Mouse (Mus musculus) midbrain, embryonic 16.5 days (tissue): ENCODE measurements around the gene Dsn1. TPM values are rescaled to one million over a fixed set of nuclear protein-coding genes. Genes with fewer than 3 reads are reported as not detected.

Source experiments
- ATAC-seq: fragments of 200-750 bp; cut with Nextera tagmentation; 2 replicates; pipeline ENCODE4 v1.8.0; 2017; ENCODE audit warnings: moderate TSS enrichment
- H3K27ac ChIP-seq: fragments of 300-500 bp; sonication (generic); 2 replicates; pipeline ENCODE4 v1.5.1; 2014; ENCODE audit warnings: mild to moderate bottlenecking, low read length, mixed read lengths
- H3K27me3 ChIP-seq: fragments of 300-500 bp; sonication (generic); 2 replicates; pipeline ENCODE4 v1.6.1; 2014; ENCODE audit warnings: low read depth, low read length, mixed read lengths; ENCODE audit not compliant: control insufficient read depth, insufficient read depth
- H3K36me3 ChIP-seq: fragments of 300-500 bp; sonication (generic); 2 replicates; pipeline ENCODE4 v1.6.1; 2014; ENCODE audit warnings: mild to moderate bottlenecking, low read length, moderate library complexity, mixed read lengths; ENCODE audit not compliant: control insufficient read depth, insufficient read depth
- H3K4me1 ChIP-seq: fragments of 300-500 bp; sonication (generic); 2 replicates; pipeline ENCODE4 v1.6.1; 2014; ENCODE audit warnings: mild to moderate bottlenecking, low read length, mixed read lengths; ENCODE audit not compliant: control insufficient read depth, insufficient read depth
- H3K4me2 ChIP-seq: fragments of 300-500 bp; sonication (generic); 2 replicates; pipeline ENCODE4 v1.6.1; 2014; ENCODE audit warnings: mild to moderate bottlenecking, low read length, mixed read lengths
- H3K4me3 ChIP-seq: fragments of 300-500 bp; sonication (generic); 2 replicates; pipeline ENCODE4 v1.5.1; 2014; ENCODE audit warnings: low read depth, mild to moderate bottlenecking, low read length, moderate library complexity, mixed read lengths
- H3K9ac ChIP-seq: fragments of 300-500 bp; sonication (generic); 2 replicates; pipeline ENCODE4 v1.6.1; 2014; ENCODE audit warnings: low read depth, low read length, mixed read lengths
- H3K9me3 ChIP-seq: fragments of 300-500 bp; sonication (generic); replicated peaks from 2 replicates; pipeline ENCODE4 v1.6.1; 2014; ENCODE audit warnings: mild to moderate bottlenecking, low read length, mixed read lengths; ENCODE audit not compliant: control insufficient read depth, poor library complexity, severe bottlenecking
- WGBS: fragments of 180-500 bp; shearing (Covaris S2); extraction: QIAGEN DNeasy Blood & Tissue Kit; methylation state at CpG from one replicate; pipeline ENCODE4 v1.1.7; 2014; 5-methylcytosine and 5-hydroxymethylcytosine counted together
- polyA plus RNA-seq: library from polyadenylated mRNA; unstranded; fragments of >200 nt; fragmentation: Nextera tagmentation; extraction: Ambion mirVana; gene quantifications from 2 replicates; pipeline ENCODE4 v1.2.1, GENCODE M21; 2015

Dsn1 gene
- polyA plus RNA-seq = 7.0 and 9.5 TPM in 2 replicates

DNA sequence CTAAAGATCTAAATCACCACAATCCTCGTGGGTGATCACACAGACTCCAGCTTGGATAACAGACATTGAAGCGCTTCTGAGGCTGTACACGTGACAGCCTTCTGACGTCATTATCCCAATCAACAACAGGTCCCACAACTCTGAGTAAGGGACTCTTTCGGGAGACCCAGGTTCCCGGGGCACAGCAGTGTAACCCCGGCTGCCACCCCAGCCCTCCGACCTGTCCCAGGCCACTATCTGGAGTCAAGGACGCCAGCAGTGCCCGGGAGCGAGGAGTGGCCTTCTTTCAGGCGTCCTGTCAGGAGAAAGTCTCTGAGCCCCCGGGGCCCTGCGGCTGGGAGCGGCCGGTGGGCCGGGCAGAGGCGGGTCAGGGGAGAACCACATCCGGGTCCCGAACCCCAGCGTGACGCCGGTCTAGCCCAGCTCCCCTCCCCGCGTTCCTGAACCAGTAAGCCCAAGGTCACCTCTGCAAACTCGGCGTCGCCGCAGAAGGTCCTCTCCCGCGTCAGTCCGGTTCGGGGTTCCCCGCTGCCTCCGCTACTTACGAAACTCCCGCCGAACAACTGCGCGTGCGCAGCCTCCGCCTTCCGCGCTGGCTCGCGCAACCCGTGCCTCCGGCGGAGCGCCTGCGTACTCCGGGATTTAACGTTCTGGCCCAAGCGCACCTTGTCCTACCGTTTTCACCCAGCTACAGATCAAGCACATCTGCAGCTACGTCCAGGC lies at the start of gene Dsn1:
Gene Dsn1, minus strand, starts transcription at position 644 of the 723 bp plus-strand sequence.
- WGBS = under 1% methylated on average over 53 of the region's 56 CpGs
- Histone ChIP-seq H3K4me1 (peaks cover 11% of the 10 kb centered on the region), H3K9ac (peak within 1 kb of the TSS; percentile 79), H3K4me3 (peak within 1 kb of the TSS; percentile 60), H3K27me3 (no peaks in the 10 kb centered on the region), H3K27ac (peak within 1 kb of the TSS; percentile 76), H3K9me3 (no peaks in the 10 kb centered on the region), H3K36me3 (no peaks in the 10 kb centered on the region), H3K4me2 (peak within 1 kb of the TSS; percentile 99)
- peak; percentile 74 for ATAC-seq

DNA sequence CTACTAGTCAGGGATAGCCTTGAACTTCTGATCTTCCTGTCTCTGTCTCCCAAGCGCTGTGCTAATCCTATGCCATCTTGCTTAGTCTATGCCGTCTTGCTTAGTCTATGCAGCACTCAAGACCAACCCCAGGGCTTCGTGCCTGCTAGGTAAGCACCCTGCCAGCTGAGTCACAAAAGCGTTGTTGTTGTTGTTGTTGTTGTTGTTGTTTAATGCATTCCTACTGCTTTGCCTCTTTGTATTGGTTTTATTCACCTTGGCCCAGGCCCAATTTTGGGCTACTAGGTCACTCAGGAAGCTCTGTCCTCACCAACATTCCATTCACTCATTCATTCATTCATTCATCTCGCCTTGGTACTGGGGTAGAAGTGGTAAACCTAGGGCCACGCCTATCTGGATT lies 48.8 kb upstream of the Dsn1 start:
- Histone ChIP-seq H3K4me1 (peaks cover 23% of the 10 kb centered on the region), H3K4me2 (no peak overlapping the region)

GRCm38 (mm10) chr2:157054816-157055215 lies 47.9 kb upstream of the Dsn1 start:
- ATAC-seq = peak; percentile 36; the same call in 1 of the 2 replicates
- Histone ChIP-seq H3K9me3 (no peaks in the 10 kb centered on the region), H3K4me1 (peaks cover 32% of the 10 kb centered on the region), H3K4me3 (no peak overlapping the region), H3K9ac (no peak overlapping the region), H3K36me3 (peaks cover 11% of the 10 kb centered on the region), H3K27ac (peak overlapping the region; percentile 39; the same call in 1 of the 2 replicates), H3K4me2 (no peak overlapping the region), H3K27me3 (no peaks in the 10 kb centered on the region)
- WGBS = 70% methylated on average over 5 of the region's 5 CpGs

More for the DNA sequence above, 48.8 kb upstream of the Dsn1 start:
- H3K9ac ChIP-seq = no peak overlapping the region
- no peak for ATAC-seq
- no peak overlapping the region for H3K27ac ChIP-seq
- H3K9me3 ChIP-seq = no peaks in the 10 kb centered on the region
- H3K4me3 ChIP-seq = no peak overlapping the region
- no peaks in the 10 kb centered on the region for H3K27me3 ChIP-seq
- WGBS = 91% methylated on average over 6 of the region's 6 CpGs
- H3K36me3 ChIP-seq = peaks cover 15% of the 10 kb centered on the region

- Histone ChIP-seq H3K4me2 (no peak overlapping the region), H3K36me3 (peaks cover 9% of the 10 kb centered on the region), H3K4me3 (no peak overlapping the region), H3K27me3 (no peaks in the 10 kb centered on the region), H3K9ac (no peak overlapping the region), H3K4me1 (peaks cover 35% of the 10 kb centered on the region), H3K27ac (peak overlapping the region; percentile 39; the same call in 1 of the 2 replicates), H3K9me3 (no peaks in the 10 kb centered on the region)
- WGBS = 90% methylated on average over 8 of the region's 8 CpGs
- ATAC-seq = no peak
Observed at GRCm38 (mm10) chr2:157054297-157054696, 47.3 kb upstream of the Dsn1 start.

DNA sequence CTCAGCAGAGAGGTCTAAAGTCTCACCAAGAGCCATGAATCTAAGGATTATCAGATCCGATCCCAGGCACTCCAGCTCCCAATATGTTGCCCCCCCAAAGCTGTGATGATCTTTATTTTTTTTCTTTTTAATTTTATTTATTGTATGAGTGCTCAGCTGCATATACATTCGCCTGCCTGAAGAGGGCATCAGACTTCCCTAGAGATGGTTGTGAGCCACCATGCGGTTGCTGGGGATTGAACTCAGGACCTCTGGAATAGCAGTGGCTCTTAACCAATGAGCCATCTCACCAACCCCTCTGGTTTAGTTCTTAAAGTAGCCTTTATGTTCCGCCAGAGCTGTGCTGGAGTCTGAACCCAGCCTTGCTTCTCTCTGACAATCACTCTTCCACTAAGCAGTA lies 46.8 kb upstream of the Dsn1 start:
- H3K27me3 ChIP-seq = no peaks in the 10 kb centered on the region
- H3K9me3 ChIP-seq = no peaks in the 10 kb centered on the region
- WGBS = 61% methylated on average over 4 of the region's 4 CpGs
- no peak overlapping the region for H3K4me2 ChIP-seq
- peaks cover 35% of the 10 kb centered on the region for H3K4me1 ChIP-seq
- no peak for ATAC-seq
- H3K9ac ChIP-seq = no peak overlapping the region
- H3K27ac ChIP-seq = no peak overlapping the region
- H3K4me3 ChIP-seq = no peak overlapping the region
- H3K36me3 ChIP-seq = peaks cover 9% of the 10 kb centered on the region

DNA sequence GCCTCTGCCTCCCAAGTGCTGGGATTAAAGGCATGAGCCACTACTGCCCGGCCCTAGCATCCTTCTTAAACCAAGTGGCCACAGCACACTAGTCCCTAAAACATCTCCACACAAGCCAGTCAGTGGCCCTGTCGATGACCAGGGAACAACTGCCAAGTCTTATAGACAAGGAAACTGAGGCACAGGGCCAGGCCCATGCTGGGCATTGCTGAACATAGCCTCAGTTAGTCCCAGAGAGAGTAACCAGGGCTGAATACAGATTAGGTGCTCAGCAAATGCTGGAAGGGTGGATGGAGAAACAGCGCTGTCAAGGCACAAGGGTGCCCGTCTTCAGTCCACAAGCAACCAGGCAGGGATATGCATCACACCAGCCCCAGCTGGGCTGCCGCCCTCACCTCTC lies 46.2 kb upstream of the Dsn1 start:
- Histone ChIP-seq H3K4me1 (peaks cover 36% of the 10 kb centered on the region), H3K9ac (no peak overlapping the region), H3K36me3 (peaks cover 9% of the 10 kb centered on the region), H3K9me3 (no peaks in the 10 kb centered on the region), H3K4me2 (no peak overlapping the region), H3K27ac (no peak overlapping the region), H3K4me3 (no peak overlapping the region), H3K27me3 (no peaks in the 10 kb centered on the region)
- 97% methylated on average over 5 of the region's 5 CpGs for WGBS
- no peak for ATAC-seq

DNA sequence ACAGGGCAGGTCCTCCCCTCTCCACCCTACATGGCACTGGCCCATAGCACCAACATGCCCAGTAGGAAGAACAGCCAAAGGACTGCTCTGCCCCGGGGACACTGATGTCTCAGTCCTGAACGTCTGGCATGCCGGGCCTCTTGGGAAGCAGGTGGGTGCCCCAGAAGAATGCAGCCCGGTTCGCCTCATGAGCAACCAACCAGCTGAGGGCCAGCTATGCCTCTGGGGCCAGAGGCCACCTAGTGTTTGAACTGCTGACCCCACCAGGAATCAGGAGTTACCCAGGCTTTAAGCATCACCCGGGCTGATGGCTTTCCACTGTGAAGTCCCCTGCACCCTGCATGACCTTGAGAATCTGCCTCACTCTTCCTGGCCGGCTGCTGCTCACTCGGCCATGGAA lies 45.5 kb upstream of the Dsn1 start:
- H3K36me3 ChIP-seq = peaks cover 9% of the 10 kb centered on the region
- H3K27me3 ChIP-seq = no peaks in the 10 kb centered on the region
- ATAC-seq = no peak
- H3K4me3 ChIP-seq = no peak overlapping the region
- no peak overlapping the region for H3K4me2 ChIP-seq
- peaks cover 42% of the 10 kb centered on the region for H3K4me1 ChIP-seq
- WGBS = 83% methylated on average over 8 of the region's 8 CpGs
- no peak overlapping the region for H3K9ac ChIP-seq
- no peaks in the 10 kb centered on the region for H3K9me3 ChIP-seq
- H3K27ac ChIP-seq = no peak overlapping the region

DNA sequence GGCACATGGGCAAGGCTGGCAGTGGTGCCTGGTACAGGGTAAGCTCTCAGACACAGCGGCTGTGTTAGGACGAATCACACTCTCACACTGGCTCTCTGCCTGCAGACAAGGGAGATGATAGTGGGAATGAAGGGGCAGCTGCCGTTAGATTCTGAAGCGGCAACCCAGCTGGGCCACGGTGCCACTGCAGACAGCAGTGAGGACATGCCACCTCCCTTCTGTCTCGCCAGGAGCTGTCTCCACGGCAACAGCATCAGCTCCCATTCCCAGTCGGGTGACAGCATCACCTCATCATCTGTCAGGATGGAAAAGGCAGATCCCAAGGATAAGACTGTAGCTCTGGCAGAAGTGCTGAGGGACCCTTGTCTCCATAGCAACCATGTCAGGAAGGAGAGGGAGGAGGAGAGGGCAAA lies 42.9 kb upstream of the Dsn1 start:
- peak overlapping the region; percentile 38 for H3K4me2 ChIP-seq
- H3K4me1 ChIP-seq = peaks cover 44% of the 10 kb centered on the region
- ATAC-seq = peak; percentile 88
- H3K27ac ChIP-seq = peak overlapping the region; percentile 84
- H3K9ac ChIP-seq = peak overlapping the region; percentile 35
- H3K4me3 ChIP-seq = 0 out of 2 replicates have a peak overlapping the region, but pooled peaks have one; percentile 3
- 9% methylated on average over 8 of the region's 8 CpGs for WGBS
- H3K27me3 ChIP-seq = no peaks in the 10 kb centered on the region
- no peaks in the 10 kb centered on the region for H3K9me3 ChIP-seq
- H3K36me3 ChIP-seq = peaks cover 13% of the 10 kb centered on the region

- Histone ChIP-seq H3K9ac (peak overlapping the region; percentile 40; the same call in 1 of the 2 replicates), H3K4me1 (peaks cover 41% of the 10 kb centered on the region), H3K4me2 (no peak overlapping the region), H3K4me3 (no peak overlapping the region), H3K36me3 (peaks cover 14% of the 10 kb centered on the region), H3K27me3 (no peaks in the 10 kb centered on the region), H3K9me3 (no peaks in the 10 kb centered on the region), H3K27ac (peak overlapping the region; percentile 84)
- 76% methylated on average over 13 of the region's 13 CpGs for WGBS
- no peak for ATAC-seq
Observed at GRCm38 (mm10) chr2:157048395-157049181, 41.6 kb upstream of the Dsn1 start.
